Mouse (Mus musculus): ENCODE data around the gene Tnrc6a. TPM values are rescaled to one million over a fixed set of nuclear protein-coding genes. Genes with fewer than 3 reads are reported as not detected.
A peak's percentile ranks its signal among the peaks of the same experiment; 100 is the strongest.

Tnrc6a gene
- total RNA-seq, 1 experiment, result 46.6 TPM

DNA sequence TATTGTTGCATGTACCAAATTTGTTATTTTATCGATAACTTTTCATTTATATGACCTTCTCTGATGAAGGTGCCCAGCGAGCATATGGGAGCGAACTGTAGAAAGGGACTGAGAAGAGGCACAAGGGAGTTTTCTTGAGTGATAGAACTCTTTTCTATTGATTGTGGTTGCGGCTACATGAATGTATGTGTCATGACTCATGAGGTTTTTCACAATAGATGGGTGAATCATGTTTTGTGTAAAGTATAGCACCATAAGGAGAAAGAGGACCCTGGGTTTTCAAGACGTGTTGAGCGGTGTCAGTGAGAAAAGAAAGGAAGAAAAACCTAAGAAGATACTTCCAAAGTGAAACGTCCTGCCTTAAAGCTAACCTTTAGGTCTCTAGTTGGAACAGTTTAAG is 3.2 kb upstream of the Tnrc6a start:
- H3K36me3 ChIP-seq (ENCODE audit: control insufficient read depth, insufficient read depth, low read length, poor library complexity, severe bottlenecking), result no peaks in the 10 kb centered on the region
- peaks cover 0 to 6% of the 10 kb centered on the region in 2 experiments; a peak in 1 of 4 replicates for H3K4me1 ChIP-seq (ENCODE audit: control insufficient read depth in 2 of 2, insufficient read depth in 2 of 2, low read length in 2 of 2, poor library complexity in 1 of 2)
- H3K9ac ChIP-seq (ENCODE audit: insufficient read depth, low read depth, low read length, poor library complexity, severe bottlenecking), result no peak overlapping the region
- H3K9me3 ChIP-seq (ENCODE audit: control insufficient read depth, insufficient read depth, low read depth, low read length), result no peaks in the 10 kb centered on the region
- no peak overlapping the region for H3K4me3 ChIP-seq (ENCODE audit: insufficient read depth in 1 of 2, low read depth in 1 of 2, low read length in 2 of 2, poor library complexity in 1 of 2, severe bottlenecking in 1 of 2)
- H3K27ac ChIP-seq (ENCODE audit: insufficient read depth, low read depth, low read length, poor library complexity, severe bottlenecking), result no peak overlapping the region
- no peak for DNase-seq (ENCODE audit: low read depth, low spot score)
- in situ Hi-C loops (cut with MboI; ENCODE audit: low sequenced_read_pairs in 2 of 2, unreplicated experiment in 2 of 2), result no loop called here
- TF ChIP-seq MAFK (IDR thresholded peaks at IDR 0.05; ENCODE audit: insufficient read depth, low read depth, low read length) (no peak), ZNF384 (IDR thresholded peaks at IDR 0.05; ENCODE audit: low read depth, low read length) (no peak), CHD2 (IDR thresholded peaks at IDR 0.05; ENCODE audit: low read depth, low read length) (no peak), ZC3H11A (IDR thresholded peaks at IDR 0.05; ENCODE audit: borderline replicate concordance, low read depth, low read length) (no peak), HCFC1 (IDR thresholded peaks at IDR 0.05; ENCODE audit: borderline replicate concordance, insufficient read depth, low read length) (no peak)

DNA sequence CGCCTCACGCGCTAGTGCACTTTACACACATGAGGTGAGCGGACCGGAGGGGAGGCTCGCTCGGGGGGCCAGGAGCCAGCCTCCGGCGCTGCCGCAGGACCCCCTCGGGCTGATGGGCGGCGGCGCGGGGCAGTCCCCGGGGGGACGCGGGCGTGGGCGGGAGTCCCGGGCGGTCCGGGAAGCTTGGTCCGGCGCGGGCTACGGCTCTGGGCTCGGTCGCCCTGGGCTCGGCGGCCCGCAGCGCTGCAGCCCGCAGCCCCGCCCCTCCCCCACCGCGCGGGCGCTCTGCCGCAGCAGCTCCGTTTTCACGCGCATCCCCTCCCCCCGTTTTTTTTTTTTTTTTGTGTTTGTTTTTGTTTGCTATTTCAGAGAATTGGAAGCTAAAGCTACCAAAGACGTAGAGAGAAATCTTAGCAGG is 623 bp downstream of the Tnrc6a start:
- TF ChIP-seq ZNF384 (IDR thresholded peaks at IDR 0.05; ENCODE audit: low read depth, low read length), result peak; percentile 78
- TF ChIP-seq HCFC1 (IDR thresholded peaks at IDR 0.05; ENCODE audit: borderline replicate concordance, insufficient read depth, low read length), result no peak
- no peak for TF ChIP-seq CHD2 (IDR thresholded peaks at IDR 0.05; ENCODE audit: low read depth, low read length)
- H3K4me3 ChIP-seq (ENCODE audit: insufficient read depth in 1 of 2, low read depth in 1 of 2, low read length in 2 of 2, poor library complexity in 1 of 2, severe bottlenecking in 1 of 2), result peak overlapping the region; percentile 98 to 99
- in situ Hi-C loops (cut with MboI; ENCODE audit: low sequenced_read_pairs in 2 of 2, unreplicated experiment in 2 of 2), result no loop called here
- peak overlapping the region; percentile 95 for H3K27ac ChIP-seq (ENCODE audit: insufficient read depth, low read depth, low read length, poor library complexity, severe bottlenecking)
- H3K4me1 ChIP-seq (ENCODE audit: control insufficient read depth in 2 of 2, insufficient read depth in 2 of 2, low read length in 2 of 2, poor library complexity in 1 of 2), result peaks cover under 1 to 6% of the 10 kb centered on the region in 2 experiments; a peak in 1 of 4 replicates
- H3K36me3 ChIP-seq (ENCODE audit: control insufficient read depth, insufficient read depth, low read length, poor library complexity, severe bottlenecking), result peaks cover 2% of the 10 kb centered on the region
- H3K9ac ChIP-seq (ENCODE audit: insufficient read depth, low read depth, low read length, poor library complexity, severe bottlenecking), result peak overlapping the region; percentile 99
- H3K9me3 ChIP-seq (ENCODE audit: control insufficient read depth, insufficient read depth, low read depth, low read length), result no peaks in the 10 kb centered on the region
- no peak for DNase-seq (ENCODE audit: low read depth, low spot score)

DNA sequence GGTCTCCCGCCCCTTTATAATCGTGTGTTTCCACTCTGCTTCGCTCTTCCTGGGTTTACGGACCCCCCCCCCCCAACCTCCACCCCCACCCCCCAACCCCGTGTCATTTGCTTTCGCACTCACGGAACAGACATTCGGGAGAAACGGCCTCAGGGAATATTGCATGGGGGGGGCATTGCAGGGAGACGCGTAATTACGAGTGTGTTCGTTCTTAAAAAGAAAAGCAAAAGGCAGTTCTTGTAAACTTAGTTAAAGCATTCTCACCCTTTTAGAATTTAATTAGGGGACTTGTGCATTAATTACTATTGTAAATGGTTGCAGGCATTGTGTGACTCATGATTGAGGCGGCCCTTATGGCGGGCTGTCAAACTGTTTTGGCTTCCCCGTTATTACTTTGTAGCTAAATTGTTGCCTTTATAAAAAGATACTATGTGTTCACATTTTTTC is 1.1 kb downstream of the Tnrc6a start:
- in situ Hi-C loops (cut with MboI; ENCODE audit: low sequenced_read_pairs in 2 of 2, unreplicated experiment in 2 of 2), result no loop called here
- DNase-seq (ENCODE audit: low read depth, low spot score), result no peak
- TF ChIP-seq ZNF384 (IDR thresholded peaks at IDR 0.05; ENCODE audit: low read depth, low read length) (no peak), ZC3H11A (IDR thresholded peaks at IDR 0.05; ENCODE audit: borderline replicate concordance, low read depth, low read length) (no peak), HCFC1 (IDR thresholded peaks at IDR 0.05; ENCODE audit: borderline replicate concordance, insufficient read depth, low read length) (no peak), MAFK (IDR thresholded peaks at IDR 0.05; ENCODE audit: insufficient read depth, low read depth, low read length) (no peak), CHD2 (IDR thresholded peaks at IDR 0.05; ENCODE audit: low read depth, low read length) (no peak)
- Histone ChIP-seq H3K36me3 (ENCODE audit: control insufficient read depth, insufficient read depth, low read length, poor library complexity, severe bottlenecking) (peaks cover 2% of the 10 kb centered on the region), H3K9me3 (ENCODE audit: control insufficient read depth, insufficient read depth, low read depth, low read length) (no peaks in the 10 kb centered on the region), H3K4me3 (ENCODE audit: insufficient read depth in 1 of 2, low read depth in 1 of 2, low read length in 2 of 2, poor library complexity in 1 of 2, severe bottlenecking in 1 of 2) (peak overlapping the region; percentile 98 to 99), H3K9ac (ENCODE audit: insufficient read depth, low read depth, low read length, poor library complexity, severe bottlenecking) (peak overlapping the region; percentile 99), H3K4me1 (ENCODE audit: control insufficient read depth in 2 of 2, insufficient read depth in 2 of 2, low read length in 2 of 2, poor library complexity in 1 of 2) (peaks cover 1 to 7% of the 10 kb centered on the region in 2 experiments; a peak in 1 of 4 replicates), H3K27ac (ENCODE audit: insufficient read depth, low read depth, low read length, poor library complexity, severe bottlenecking) (peak overlapping the region; percentile 95; the same call in 1 of the 2 replicates)

GRCm38 (mm10) chr7:123126056-123126455 is 2.4 kb downstream of the Tnrc6a start:
- no peak for DNase-seq (ENCODE audit: low read depth, low spot score)
- no peak overlapping the region for H3K4me3 ChIP-seq (ENCODE audit: insufficient read depth in 1 of 2, low read depth in 1 of 2, low read length in 2 of 2, poor library complexity in 1 of 2, severe bottlenecking in 1 of 2)
- peaks cover 2% of the 10 kb centered on the region for H3K36me3 ChIP-seq (ENCODE audit: control insufficient read depth, insufficient read depth, low read length, poor library complexity, severe bottlenecking)
- H3K9ac ChIP-seq (ENCODE audit: insufficient read depth, low read depth, low read length, poor library complexity, severe bottlenecking), result no peak overlapping the region
- H3K4me1 ChIP-seq (ENCODE audit: control insufficient read depth in 2 of 2, insufficient read depth in 2 of 2, low read length in 2 of 2, poor library complexity in 1 of 2), result peaks cover 5 to 12% of the 10 kb centered on the region in 2 experiments; a peak in 3 of 4 replicates
- in situ Hi-C loops (cut with MboI; ENCODE audit: low sequenced_read_pairs in 2 of 2, unreplicated experiment in 2 of 2), result no loop called here
- TF ChIP-seq CHD2 (IDR thresholded peaks at IDR 0.05; ENCODE audit: low read depth, low read length) (no peak), MAFK (IDR thresholded peaks at IDR 0.05; ENCODE audit: insufficient read depth, low read depth, low read length) (no peak), ZNF384 (IDR thresholded peaks at IDR 0.05; ENCODE audit: low read depth, low read length) (no peak), HCFC1 (IDR thresholded peaks at IDR 0.05; ENCODE audit: borderline replicate concordance, insufficient read depth, low read length) (no peak), ZC3H11A (IDR thresholded peaks at IDR 0.05; ENCODE audit: borderline replicate concordance, low read depth, low read length) (no peak)
- no peak overlapping the region for H3K27ac ChIP-seq (ENCODE audit: insufficient read depth, low read depth, low read length, poor library complexity, severe bottlenecking)
- no peaks in the 10 kb centered on the region for H3K9me3 ChIP-seq (ENCODE audit: control insufficient read depth, insufficient read depth, low read depth, low read length)

- TF ChIP-seq ZC3H11A (IDR thresholded peaks at IDR 0.05; ENCODE audit: borderline replicate concordance, low read depth, low read length) (no peak), HCFC1 (IDR thresholded peaks at IDR 0.05; ENCODE audit: borderline replicate concordance, insufficient read depth, low read length) (no peak), ZNF384 (IDR thresholded peaks at IDR 0.05; ENCODE audit: low read depth, low read length) (no peak), CHD2 (IDR thresholded peaks at IDR 0.05; ENCODE audit: low read depth, low read length) (no peak), MAFK (IDR thresholded peaks at IDR 0.05; ENCODE audit: insufficient read depth, low read depth, low read length) (no peak)
- no peak overlapping the region for H3K9ac ChIP-seq (ENCODE audit: insufficient read depth, low read depth, low read length, poor library complexity, severe bottlenecking)
- H3K27ac ChIP-seq (ENCODE audit: insufficient read depth, low read depth, low read length, poor library complexity, severe bottlenecking), result no peak overlapping the region
- in situ Hi-C loops (cut with MboI; ENCODE audit: low sequenced_read_pairs in 2 of 2, unreplicated experiment in 2 of 2), result no loop called here
- peaks cover 7 to 12% of the 10 kb centered on the region in 2 experiments; a peak in 3 of 4 replicates for H3K4me1 ChIP-seq (ENCODE audit: control insufficient read depth in 2 of 2, insufficient read depth in 2 of 2, low read length in 2 of 2, poor library complexity in 1 of 2)
- H3K36me3 ChIP-seq (ENCODE audit: control insufficient read depth, insufficient read depth, low read length, poor library complexity, severe bottlenecking), result peaks cover 2% of the 10 kb centered on the region
- H3K4me3 ChIP-seq (ENCODE audit: insufficient read depth in 1 of 2, low read depth in 1 of 2, low read length in 2 of 2, poor library complexity in 1 of 2, severe bottlenecking in 1 of 2), result no peak overlapping the region
- DNase-seq (ENCODE audit: low read depth, low spot score), result no peak
- no peaks in the 10 kb centered on the region for H3K9me3 ChIP-seq (ENCODE audit: control insufficient read depth, insufficient read depth, low read depth, low read length)
Measured at GRCm38 (mm10) chr7:123127301-123127700, 3.6 kb downstream of the Tnrc6a start.

All from ES-E14 (cell line).